Mouse (Mus musculus) testis, adult 2 months (tissue): ENCODE measurements at regions not wholly inside any gene's neighbourhood (a gene's known extent, or its start where the extent isn't known, plus 50 kb on each side); places are given as distances from the start of the nearest gene placed in this dataset.

Experiments used
- H3K27ac ChIP-seq: fragments of 200-500 bp; 2 replicates; pipeline ENCODE4 v1.5.1; 2012; ENCODE audit warnings: low read depth, low read length; ENCODE audit not compliant: control insufficient read depth, insufficient read depth
- H3K27me3 ChIP-seq: fragments of 200-500 bp; 2 replicates; pipeline ENCODE4 v1.6.1; 2012; ENCODE audit warnings: mild to moderate bottlenecking, low read length, moderate library complexity; ENCODE audit not compliant: control insufficient read depth, insufficient read depth
- H3K36me3 ChIP-seq: fragments of 200-500 bp; 2 replicates; pipeline ENCODE4 v1.6.1; 2012; ENCODE audit warnings: mild to moderate bottlenecking, low read length; ENCODE audit not compliant: control insufficient read depth, insufficient read depth
- H3K4me1 ChIP-seq: fragments of 200-500 bp; 2 replicates; pipeline ENCODE4 v1.6.1; 2012; ENCODE audit warnings: low read length; ENCODE audit not compliant: control insufficient read depth, insufficient read depth
- H3K4me3 ChIP-seq: fragments of 200-500 bp; 2 replicates; pipeline ENCODE4 v1.5.1; 2012; ENCODE audit warnings: low read depth, mild to moderate bottlenecking, low read length, moderate library complexity, mixed read lengths; ENCODE audit not compliant: control insufficient read depth
- CTCF ChIP-seq: fragments of 200-500 bp; IDR thresholded peaks from 2 replicates; pipeline ENCODE4 v1.5.1; 2012; ENCODE audit warnings: low read depth, mild to moderate bottlenecking, inconsistent platforms, low read length, moderate library complexity; ENCODE audit not compliant: control insufficient read depth, insufficient read depth, insufficient replicate concordance
- POLR2A ChIP-seq: fragments of 200-500 bp; IDR thresholded peaks from 2 replicates; pipeline ENCODE4 v1.6.1; 2012; ENCODE audit warnings: low read depth, mild to moderate bottlenecking, inconsistent platforms, low read length, moderate library complexity; ENCODE audit not compliant: control insufficient read depth

- Histone ChIP-seq H3K27ac (no peak overlapping the region), H3K4me1 (peaks cover 5% of the 10 kb centered on the region), H3K36me3 (no peaks in the 10 kb centered on the region), H3K27me3 (no peaks in the 10 kb centered on the region), H3K4me3 (no peak overlapping the region)
- TF ChIP-seq CTCF, result no peak
- TF ChIP-seq POLR2A, result no peak
Observed at GRCm38 (mm10) chr8:26226612-26227528, 107.5 kb downstream of the Gm45692 start.

DNA sequence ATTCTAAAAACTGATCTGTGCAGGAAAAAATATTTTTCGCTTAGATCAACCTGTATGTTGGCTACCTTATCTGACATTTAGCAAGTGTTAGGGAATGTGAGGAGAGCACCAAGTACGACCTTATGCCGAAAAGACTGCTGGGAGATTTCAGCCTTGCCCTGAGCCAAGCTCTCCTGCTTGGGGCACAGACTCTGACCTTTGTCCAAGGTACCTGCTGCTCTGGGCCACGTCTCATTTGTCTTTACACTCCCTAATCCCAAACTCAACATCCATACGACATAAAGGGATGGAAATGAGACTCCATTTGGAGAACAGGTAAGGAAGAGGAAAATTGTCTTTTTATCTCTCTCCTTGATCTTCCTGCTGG lies 108.2 kb downstream of the Gm45692 start:
- H3K36me3 ChIP-seq, result no peaks in the 10 kb centered on the region
- TF ChIP-seq POLR2A, result no peak
- no peak for TF ChIP-seq CTCF
- H3K27ac ChIP-seq, result no peak overlapping the region
- peaks cover 5% of the 10 kb centered on the region for H3K4me1 ChIP-seq
- no peaks in the 10 kb centered on the region for H3K27me3 ChIP-seq
- no peak overlapping the region for H3K4me3 ChIP-seq

GRCm38 (mm10) chr8:26229548-26229947 lies 110.2 kb downstream of the Gm45692 start:
- H3K27me3 ChIP-seq, result no peaks in the 10 kb centered on the region
- H3K27ac ChIP-seq, result no peak overlapping the region
- no peaks in the 10 kb centered on the region for H3K36me3 ChIP-seq
- no peak overlapping the region for H3K4me3 ChIP-seq
- TF ChIP-seq CTCF (no peak), POLR2A (no peak)
- H3K4me1 ChIP-seq, result peaks cover 5% of the 10 kb centered on the region

DNA sequence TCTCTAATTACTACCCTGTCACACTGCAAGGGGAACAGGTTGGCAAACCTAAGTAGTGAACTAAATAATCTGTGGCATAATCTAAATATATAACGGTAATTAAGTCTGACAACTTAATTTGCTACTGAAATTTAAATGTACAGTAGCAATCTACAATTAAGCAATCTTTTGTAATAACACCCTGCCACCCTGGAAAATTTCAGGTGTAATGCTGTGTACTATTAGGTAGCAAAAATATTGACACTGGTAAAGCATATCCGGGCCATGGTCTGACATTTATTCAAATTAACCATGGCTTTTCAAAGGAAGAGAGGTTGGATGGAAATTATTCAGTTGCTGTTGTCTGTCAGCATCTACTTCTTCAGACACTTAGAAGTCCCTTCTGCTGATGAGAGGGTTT lies 119.7 kb downstream of the Gm45692 start:
- Histone ChIP-seq H3K4me1 (no peaks in the 10 kb centered on the region), H3K27ac (no peak overlapping the region), H3K4me3 (no peak overlapping the region), H3K36me3 (no peaks in the 10 kb centered on the region), H3K27me3 (no peaks in the 10 kb centered on the region)
- TF ChIP-seq CTCF (no peak), POLR2A (no peak)

- Histone ChIP-seq H3K4me1 (no peaks in the 10 kb centered on the region), H3K36me3 (no peaks in the 10 kb centered on the region), H3K4me3 (no peak overlapping the region), H3K27ac (no peak overlapping the region), H3K27me3 (no peaks in the 10 kb centered on the region)
- no peak for TF ChIP-seq CTCF
- TF ChIP-seq POLR2A, result no peak
Observed at GRCm38 (mm10) chr8:26239604-26240003, 120.3 kb downstream of the Gm45692 start.

GRCm38 (mm10) chr8:26243743-26244142 lies 124.4 kb downstream of the Gm45692 start:
- no peak for TF ChIP-seq CTCF
- TF ChIP-seq POLR2A, result no peak
- Histone ChIP-seq H3K27me3 (no peaks in the 10 kb centered on the region), H3K4me3 (no peak overlapping the region), H3K27ac (no peak overlapping the region), H3K4me1 (no peaks in the 10 kb centered on the region), H3K36me3 (no peaks in the 10 kb centered on the region)

GRCm38 (mm10) chr8:26244308-26244707 lies 125.0 kb downstream of the Gm45692 start:
- H3K27ac ChIP-seq, result no peak overlapping the region
- no peaks in the 10 kb centered on the region for H3K4me1 ChIP-seq
- H3K36me3 ChIP-seq, result no peaks in the 10 kb centered on the region
- TF ChIP-seq CTCF (no peak), POLR2A (no peak)
- no peak overlapping the region for H3K4me3 ChIP-seq
- H3K27me3 ChIP-seq, result no peaks in the 10 kb centered on the region

DNA sequence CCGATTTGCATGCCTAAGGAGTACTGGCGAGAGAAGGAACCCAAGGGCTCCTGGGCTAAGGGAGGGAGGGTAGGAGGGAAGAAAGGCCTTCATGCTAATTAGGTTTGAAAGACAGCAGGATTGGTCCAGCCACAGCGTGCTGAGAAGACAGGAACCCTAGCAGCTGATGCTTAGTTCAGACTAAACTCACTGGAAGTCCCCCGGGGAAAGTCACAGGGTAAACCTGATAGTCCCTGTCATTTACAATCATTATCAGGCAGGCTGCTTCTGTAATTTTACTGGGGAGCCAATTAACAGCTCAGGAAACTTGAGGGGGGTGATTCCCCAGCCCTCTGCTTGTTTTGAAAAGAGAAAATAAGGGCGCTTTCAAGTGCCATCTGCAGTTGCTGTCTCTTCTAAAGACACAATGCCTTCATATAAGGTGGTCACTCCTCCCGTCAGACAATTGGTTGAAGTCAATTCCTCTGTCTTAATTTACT lies 135.9 kb downstream of the Gm45692 start:
- H3K27me3 ChIP-seq, result no peaks in the 10 kb centered on the region
- peaks cover 3% of the 10 kb centered on the region for H3K4me1 ChIP-seq
- TF ChIP-seq POLR2A, result no peak
- no peak for TF ChIP-seq CTCF
- no peak overlapping the region for H3K27ac ChIP-seq
- H3K4me3 ChIP-seq, result no peak overlapping the region
- no peaks in the 10 kb centered on the region for H3K36me3 ChIP-seq
